Mouse (Mus musculus): Measurements from ENCODE around the gene Shc3. TPM values are rescaled to one million over a fixed set of nuclear protein-coding genes. Genes with fewer than 3 reads are reported as not detected.

Gene Shc3
- polyA plus RNA-seq, 1 experiment, result 17.4 TPM

DNA sequence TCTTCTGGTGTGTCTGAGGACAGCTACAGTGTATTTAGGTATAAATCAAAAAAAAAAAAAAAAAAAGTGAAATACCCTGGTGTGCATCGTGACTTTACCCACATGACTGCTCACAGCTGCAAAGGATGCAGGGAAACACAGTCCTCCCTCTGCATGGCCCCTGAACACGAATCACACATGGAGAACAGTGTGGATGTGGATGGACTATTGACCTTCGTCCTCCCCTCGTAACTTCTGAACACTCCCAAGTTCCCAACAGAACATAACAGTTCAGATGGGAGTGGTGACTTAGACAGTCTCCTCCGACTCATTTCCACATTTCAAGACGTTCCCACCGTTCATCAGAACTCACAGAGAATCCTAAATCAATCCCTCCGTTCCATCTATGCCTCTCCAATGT lies 33.5 kb upstream of the Shc3 start:
- no peak for DNase-seq (ENCODE audit: low read depth)
- no peak for TF ChIP-seq CTCF (IDR thresholded peaks at IDR 0.05; ENCODE audit: borderline replicate concordance, extremely low read depth, insufficient read depth, insufficient read length)
- no peak for TF ChIP-seq POLR2A (IDR thresholded peaks at IDR 0.05; ENCODE audit: borderline replicate concordance, extremely low read depth, insufficient read depth, insufficient read length, poor library complexity, severe bottlenecking)

DNA sequence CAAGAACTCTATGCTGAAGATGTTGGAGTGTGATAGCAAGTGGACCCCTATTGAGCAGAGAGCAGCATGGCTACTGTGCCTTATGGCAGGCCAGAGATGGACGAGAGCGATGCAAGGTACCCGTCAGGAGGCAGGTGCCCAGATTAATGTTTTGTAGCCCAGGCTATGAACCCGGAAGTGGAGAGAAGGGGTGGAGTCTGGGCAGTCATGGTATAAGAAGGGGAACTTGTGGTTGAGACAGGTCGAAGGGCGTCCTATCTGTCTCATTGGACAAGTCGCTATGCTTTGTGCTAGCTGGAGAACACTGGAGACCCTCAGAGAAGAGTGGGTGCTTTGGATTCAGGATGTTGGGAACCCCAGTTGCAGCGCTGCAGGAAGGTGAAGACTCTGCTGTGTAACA lies 30.9 kb upstream of the Shc3 start:
- TF ChIP-seq CTCF (IDR thresholded peaks at IDR 0.05; ENCODE audit: borderline replicate concordance, extremely low read depth, insufficient read depth, insufficient read length) (no peak), POLR2A (IDR thresholded peaks at IDR 0.05; ENCODE audit: borderline replicate concordance, extremely low read depth, insufficient read depth, insufficient read length, poor library complexity, severe bottlenecking) (no peak)
- DNase-seq (ENCODE audit: low read depth), result no peak

DNA sequence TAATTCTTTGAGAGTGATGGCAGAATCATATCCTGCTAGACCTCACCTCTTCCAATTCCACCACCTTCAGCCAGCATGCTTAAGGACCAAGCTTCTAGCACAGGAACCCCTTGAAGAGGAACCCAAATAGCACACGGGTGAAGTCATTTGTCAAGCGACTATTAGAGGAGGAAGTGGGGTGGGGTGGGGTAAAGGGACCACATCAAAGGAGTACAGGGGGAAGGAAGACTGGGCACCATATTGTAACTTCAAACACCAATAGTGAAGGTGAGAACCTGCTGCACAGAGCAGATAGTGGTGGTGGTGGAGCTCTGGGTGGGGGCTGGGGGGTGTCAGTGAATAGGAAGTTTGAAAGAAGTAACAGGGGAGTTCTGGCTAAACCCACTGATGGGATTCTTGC lies 28.8 kb upstream of the Shc3 start:
- TF ChIP-seq POLR2A (IDR thresholded peaks at IDR 0.05; ENCODE audit: borderline replicate concordance, extremely low read depth, insufficient read depth, insufficient read length, poor library complexity, severe bottlenecking), result no peak
- TF ChIP-seq CTCF (IDR thresholded peaks at IDR 0.05; ENCODE audit: borderline replicate concordance, extremely low read depth, insufficient read depth, insufficient read length), result no peak
- DNase-seq (ENCODE audit: low read depth), result no peak

DNA sequence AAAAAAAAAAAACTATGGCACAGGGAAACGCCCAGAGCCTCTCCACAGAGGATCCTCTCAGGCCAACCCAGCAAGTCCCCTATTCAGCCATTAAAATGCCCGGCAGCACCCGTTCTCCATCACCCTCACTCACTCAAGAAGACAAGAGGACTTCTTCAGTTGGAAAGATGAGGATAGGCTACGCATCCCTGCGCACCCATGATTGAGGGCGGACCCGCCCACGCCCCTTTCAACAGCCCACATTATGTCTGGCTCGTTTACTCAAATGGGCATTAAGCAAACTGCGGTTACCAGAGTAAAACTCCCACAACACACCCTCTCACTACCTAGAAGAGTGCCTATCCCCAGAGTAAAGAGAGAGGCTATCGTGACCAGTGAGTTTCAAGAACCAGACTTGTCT lies 26.2 kb upstream of the Shc3 start:
- TF ChIP-seq CTCF (IDR thresholded peaks at IDR 0.05; ENCODE audit: borderline replicate concordance, extremely low read depth, insufficient read depth, insufficient read length), result no peak
- DNase-seq (ENCODE audit: low read depth), result no peak

DNA sequence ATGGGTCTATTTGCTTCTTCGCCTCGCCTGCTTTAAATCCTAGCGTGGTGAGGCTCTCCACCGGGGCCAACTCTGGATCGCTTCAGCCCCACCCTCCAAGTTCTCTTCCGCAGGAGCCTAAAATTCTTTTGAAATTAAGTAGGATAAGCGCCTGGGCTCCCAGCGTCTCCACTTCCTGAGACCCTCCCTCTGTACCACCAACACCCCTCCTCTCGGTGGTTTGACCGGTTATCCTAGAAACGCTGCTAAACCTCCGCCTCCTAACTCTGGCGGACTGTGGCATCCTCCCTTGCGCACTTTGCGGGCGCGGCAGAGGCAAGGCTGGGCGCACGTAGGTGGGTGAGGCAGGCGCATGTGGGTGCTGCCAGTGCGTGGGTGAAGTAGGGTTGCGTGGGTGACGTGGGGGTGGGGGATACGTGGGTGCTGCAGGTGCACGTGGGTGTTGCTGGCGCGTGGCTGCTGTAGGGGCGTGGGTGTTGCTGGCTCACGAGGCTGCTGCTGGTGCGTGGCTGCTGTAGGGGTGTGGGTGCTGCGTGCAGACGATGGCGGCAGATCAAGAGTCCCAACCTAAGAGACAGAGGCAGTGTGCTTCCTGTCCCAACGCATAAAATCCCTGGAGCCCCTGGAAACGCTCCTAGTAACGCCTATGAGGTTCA lies 25.6 kb upstream of the Shc3 start:
- TF ChIP-seq CTCF (IDR thresholded peaks at IDR 0.05; ENCODE audit: borderline replicate concordance, extremely low read depth, insufficient read depth, insufficient read length) (no peak), POLR2A (IDR thresholded peaks at IDR 0.05; ENCODE audit: borderline replicate concordance, extremely low read depth, insufficient read depth, insufficient read length, poor library complexity, severe bottlenecking) (no peak)
- DNase-seq (ENCODE audit: low read depth), result peak; percentile 55

DNA sequence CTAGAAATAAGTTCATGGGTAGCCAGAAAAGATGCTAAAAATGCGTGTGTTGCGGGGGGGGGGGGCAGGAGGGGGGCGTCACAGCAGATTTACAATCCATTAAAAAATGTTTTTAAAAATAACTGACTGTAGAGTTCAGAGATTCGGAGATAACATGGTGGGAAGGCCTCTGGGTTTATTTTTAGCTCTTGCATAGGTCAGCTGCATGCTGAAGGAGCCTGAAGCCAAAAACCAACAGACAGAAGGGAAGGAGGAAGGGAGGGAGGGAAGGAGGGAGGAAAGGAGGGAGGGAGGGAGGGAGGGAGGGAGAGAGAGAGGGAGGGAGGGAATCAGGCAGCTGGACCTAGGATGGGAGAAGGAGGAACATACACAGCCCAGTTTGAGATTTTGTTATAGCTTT lies 18.8 kb upstream of the Shc3 start:
- TF ChIP-seq CTCF (IDR thresholded peaks at IDR 0.05; ENCODE audit: borderline replicate concordance, extremely low read depth, insufficient read depth, insufficient read length) (no peak), POLR2A (IDR thresholded peaks at IDR 0.05; ENCODE audit: borderline replicate concordance, extremely low read depth, insufficient read depth, insufficient read length, poor library complexity, severe bottlenecking) (no peak)
- no peak for DNase-seq (ENCODE audit: low read depth)

DNA sequence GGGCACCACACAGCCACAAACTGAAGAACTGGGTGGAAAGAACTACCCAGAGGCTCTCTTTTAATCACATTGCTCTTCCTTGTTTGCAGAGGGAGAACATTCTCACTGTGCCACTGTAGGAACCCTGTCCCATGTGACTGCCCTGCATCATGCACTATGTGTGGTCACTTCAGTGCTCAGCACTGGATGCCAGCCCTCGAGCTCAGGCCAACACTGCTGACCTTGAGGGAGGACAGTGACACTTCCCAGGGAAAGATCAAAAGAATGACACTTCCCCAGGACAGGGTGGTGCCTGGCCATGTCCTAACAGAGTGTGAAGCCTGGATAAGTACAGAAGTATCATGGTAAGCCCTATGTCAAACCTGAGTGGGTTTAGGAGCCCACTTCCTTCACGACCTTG lies 13.0 kb upstream of the Shc3 start:
- DNase-seq (ENCODE audit: low read depth), result no peak
- TF ChIP-seq POLR2A (IDR thresholded peaks at IDR 0.05; ENCODE audit: borderline replicate concordance, extremely low read depth, insufficient read depth, insufficient read length, poor library complexity, severe bottlenecking) (no peak), CTCF (IDR thresholded peaks at IDR 0.05; ENCODE audit: borderline replicate concordance, extremely low read depth, insufficient read depth, insufficient read length) (no peak)

DNA sequence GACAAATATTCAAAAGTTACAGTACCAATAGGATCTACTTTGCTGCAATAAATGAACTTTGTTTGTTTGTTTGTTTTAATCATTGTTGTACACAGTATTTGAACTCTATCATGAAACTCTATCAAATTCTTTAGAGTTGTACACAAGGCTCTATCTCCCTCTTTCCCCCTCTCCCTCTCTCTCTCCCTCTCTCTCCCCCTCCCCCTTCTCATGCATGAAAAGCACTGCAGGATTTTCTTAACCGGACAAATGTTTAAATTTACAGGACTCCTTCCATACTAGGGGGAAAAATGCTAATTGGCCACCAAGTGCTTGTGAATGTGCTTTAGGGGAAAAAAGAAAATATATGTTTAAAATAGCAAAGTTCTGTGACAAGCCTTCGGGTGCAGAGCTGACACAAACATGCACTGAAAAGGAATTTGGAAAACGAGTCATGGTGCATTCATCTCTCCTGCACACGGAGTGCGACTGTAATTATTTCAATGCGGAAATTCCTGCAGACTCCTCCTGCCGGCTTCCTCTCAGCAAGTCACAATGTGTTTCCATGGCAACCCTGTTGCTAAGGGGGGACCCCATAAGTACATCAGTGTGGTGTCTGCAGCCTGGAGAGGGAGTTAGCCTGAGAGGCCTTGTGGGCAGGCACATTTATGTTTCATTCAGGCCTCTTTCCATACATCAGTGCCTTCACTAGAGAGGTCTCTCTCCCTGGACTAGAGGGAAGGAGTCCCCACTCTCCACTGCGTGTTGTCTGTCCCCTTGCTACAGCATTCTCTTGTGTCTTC lies 11.2 kb upstream of the Shc3 start:
- TF ChIP-seq POLR2A (IDR thresholded peaks at IDR 0.05; ENCODE audit: borderline replicate concordance, extremely low read depth, insufficient read depth, insufficient read length, poor library complexity, severe bottlenecking) (no peak), CTCF (IDR thresholded peaks at IDR 0.05; ENCODE audit: borderline replicate concordance, extremely low read depth, insufficient read depth, insufficient read length) (peak; percentile 7; the same call in 1 of the 2 replicates)
- DNase-seq (ENCODE audit: low read depth), result peak; percentile 98

DNA sequence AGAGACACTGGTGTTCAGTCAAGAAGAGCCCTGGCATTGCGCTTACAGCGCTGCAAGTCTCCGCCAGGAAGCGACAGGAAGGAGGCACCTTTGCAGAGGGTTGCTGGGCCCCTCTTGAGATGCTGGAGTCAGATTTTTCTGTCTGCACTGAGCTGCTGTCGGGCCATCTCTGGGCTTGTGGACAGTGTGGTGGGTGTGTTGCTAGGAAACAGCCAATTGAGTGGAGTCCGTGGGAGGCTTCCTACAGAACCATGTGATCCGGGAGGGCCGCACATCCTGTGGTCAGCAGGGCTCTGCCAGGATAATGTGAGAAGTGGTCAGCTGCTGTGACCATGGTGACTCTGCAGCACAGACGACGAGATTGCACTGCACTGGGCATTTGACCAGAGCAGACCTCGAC lies 4.6 kb upstream of the Shc3 start:
- TF ChIP-seq CTCF (IDR thresholded peaks at IDR 0.05; ENCODE audit: borderline replicate concordance, extremely low read depth, insufficient read depth, insufficient read length) (no peak), POLR2A (IDR thresholded peaks at IDR 0.05; ENCODE audit: borderline replicate concordance, extremely low read depth, insufficient read depth, insufficient read length, poor library complexity, severe bottlenecking) (no peak)
- DNase-seq (ENCODE audit: low read depth), result peak; percentile 64

DNA sequence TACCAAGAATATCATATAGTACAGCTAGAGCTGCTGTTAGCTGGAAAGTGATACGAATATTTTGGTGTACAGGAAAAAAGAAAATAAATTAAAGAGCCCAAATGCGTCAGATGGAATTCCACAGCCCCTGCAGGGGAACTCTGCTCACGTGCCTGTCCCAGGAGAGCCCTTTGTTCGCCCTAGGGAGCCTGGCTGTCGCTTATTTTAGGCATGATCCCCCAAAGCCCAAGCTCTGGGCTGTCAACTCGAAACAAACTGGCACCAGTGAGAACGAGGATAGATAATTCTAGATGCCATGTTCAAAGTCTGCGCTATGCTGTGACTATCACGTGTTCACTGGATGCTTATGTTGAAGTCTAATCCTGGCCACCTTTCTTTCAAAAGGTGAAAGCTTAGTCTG lies 892 bp upstream of the Shc3 start:
- TF ChIP-seq CTCF (IDR thresholded peaks at IDR 0.05; ENCODE audit: borderline replicate concordance, extremely low read depth, insufficient read depth, insufficient read length), result no peak
- no peak for TF ChIP-seq POLR2A (IDR thresholded peaks at IDR 0.05; ENCODE audit: borderline replicate concordance, extremely low read depth, insufficient read depth, insufficient read length, poor library complexity, severe bottlenecking)
- peak; percentile 68 for DNase-seq (ENCODE audit: low read depth)

DNA sequence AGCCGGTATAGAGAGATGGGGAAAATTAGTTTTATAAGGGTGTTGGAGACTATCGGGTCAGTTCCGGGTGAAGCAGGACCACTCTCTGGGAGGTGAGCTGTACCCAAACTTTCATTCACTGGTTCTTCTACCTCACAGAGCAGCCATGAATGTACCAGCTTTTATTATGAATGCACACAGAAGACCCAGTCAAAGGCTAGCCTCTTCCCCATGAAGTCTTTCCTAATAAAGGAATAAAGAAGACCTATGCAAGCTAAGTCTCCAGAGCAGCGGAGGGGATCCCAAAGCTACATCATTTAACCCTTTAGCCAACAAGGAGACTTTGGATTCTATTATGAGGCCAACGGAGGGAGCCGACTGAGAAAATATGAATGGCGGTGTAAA lies 458 bp upstream of the Shc3 start:
- DNase-seq (ENCODE audit: low read depth), result no peak
- TF ChIP-seq CTCF (IDR thresholded peaks at IDR 0.05; ENCODE audit: borderline replicate concordance, extremely low read depth, insufficient read depth, insufficient read length) (no peak), POLR2A (IDR thresholded peaks at IDR 0.05; ENCODE audit: borderline replicate concordance, extremely low read depth, insufficient read depth, insufficient read length, poor library complexity, severe bottlenecking) (no peak)

DNA sequence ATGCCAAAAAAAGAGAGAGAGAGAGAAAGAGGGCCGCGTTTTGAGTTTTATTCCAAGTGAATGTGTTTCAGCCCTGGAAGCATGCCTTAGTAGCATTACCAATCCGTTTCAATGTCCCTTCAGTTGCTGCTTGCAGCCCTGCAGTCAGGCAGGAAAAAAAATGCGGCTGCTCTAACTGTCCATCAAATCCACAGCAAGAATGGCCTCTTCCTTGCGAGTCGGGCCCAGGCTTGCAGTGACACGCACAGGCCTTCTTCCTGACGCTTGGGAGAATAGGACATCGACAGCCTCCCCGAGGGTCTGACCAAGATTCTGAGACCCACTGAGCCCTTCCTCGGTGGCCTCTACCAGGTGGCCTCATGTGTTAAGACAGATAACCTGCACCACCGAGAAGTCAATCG lies 718 bp downstream of the Shc3 start:
- no peak for TF ChIP-seq POLR2A (IDR thresholded peaks at IDR 0.05; ENCODE audit: borderline replicate concordance, extremely low read depth, insufficient read depth, insufficient read length, poor library complexity, severe bottlenecking)
- no peak for TF ChIP-seq CTCF (IDR thresholded peaks at IDR 0.05; ENCODE audit: borderline replicate concordance, extremely low read depth, insufficient read depth, insufficient read length)
- peak; percentile 82 for DNase-seq (ENCODE audit: low read depth)
